Mouse (Mus musculus) spleen, adult 2 months (tissue): ENCODE data around the gene App. TPM values are rescaled to one million over a fixed set of nuclear protein-coding genes. Genes with fewer than 3 reads are reported as not detected.

Experiments
- DNase-seq, 2 experiments: peaks; one replicate each; pipeline versions ENCODE4 v3.0.0 to v3.0.0-alpha.2; 2012 to 2021; ENCODE audit warnings: low spot score in 2 of 2, low read depth in 1 of 2
- H3K27ac ChIP-seq: fragments of 200-500 bp; 2 replicates; pipeline ENCODE4 v1.5.1; 2012; ENCODE audit warnings: low read length, inconsistent platforms; ENCODE audit not compliant: insufficient read depth
- H3K27me3 ChIP-seq: fragments of 200-500 bp; 2 replicates; pipeline ENCODE4 v1.6.1; 2012; ENCODE audit warnings: mild to moderate bottlenecking, moderate library complexity, low read length, inconsistent platforms; ENCODE audit not compliant: control insufficient read depth, insufficient read depth
- H3K36me3 ChIP-seq: fragments of 200-500 bp; 2 replicates; pipeline ENCODE4 v1.6.1; 2012; ENCODE audit warnings: mild to moderate bottlenecking, low read length, inconsistent platforms; ENCODE audit not compliant: control insufficient read depth, insufficient read depth
- H3K4me1 ChIP-seq: fragments of 200-500 bp; 2 replicates; pipeline ENCODE4 v1.6.1; 2011; ENCODE audit warnings: inconsistent platforms; ENCODE audit not compliant: control insufficient read depth, insufficient read depth, insufficient read length
- H3K4me3 ChIP-seq: fragments of 200-500 bp; 2 replicates; pipeline ENCODE4 v1.5.1; 2011; ENCODE audit warnings: mild to moderate bottlenecking, inconsistent platforms; ENCODE audit not compliant: insufficient read depth, insufficient read length; ENCODE audit errors: extremely low read depth
- CTCF ChIP-seq: fragments of 200-500 bp; IDR thresholded peaks from 2 replicates; pipeline ENCODE4 v1.5.1; 2011; ENCODE audit warnings: mild to moderate bottlenecking, inconsistent platforms; ENCODE audit not compliant: insufficient read depth, insufficient read length, insufficient replicate concordance; ENCODE audit errors: extremely low read depth
- POLR2A ChIP-seq: fragments of 200-500 bp; IDR thresholded peaks from 2 replicates; pipeline ENCODE4 v1.6.1; 2011; ENCODE audit warnings: low read depth, low read length, inconsistent platforms
- WGBS: fragments of 180-500 bp; shearing (Covaris S2); methylation state at CpG from one replicate; pipeline ENCODE4 v1.1.7; 2018; 5-methylcytosine and 5-hydroxymethylcytosine counted together
- polyA plus RNA-seq: library from polyadenylated mRNA; depleted of rRNA; stranded (reverse); fragments of >200 nt; gene quantifications from 2 replicates; pipeline ENCODE4 v1.2.3, GENCODE M21; 2012

Gene App
- polyA plus RNA-seq, 1 experiment: 80.0 TPM

- Histone ChIP-seq H3K27ac (no peak overlapping the region), H3K4me1 (no peaks in the 10 kb centered on the region), H3K4me3 (no peak overlapping the region), H3K36me3 (no peaks in the 10 kb centered on the region), H3K27me3 (no peaks in the 10 kb centered on the region)
- TF ChIP-seq CTCF (no peak), POLR2A (no peak)
- WGBS: 92% methylated on average over 9 of the region's 9 CpGs
- no peak for DNase-seq
These were observed 209.6 kb downstream of the App start for GRCm38 (mm10) chr16:84963960-84964359.

GRCm38 (mm10) chr16:84963527-84963926, 210.0 kb downstream of the App start:
- H3K27me3 ChIP-seq: no peaks in the 10 kb centered on the region
- no peaks in the 10 kb centered on the region for H3K4me1 ChIP-seq
- no peak overlapping the region for H3K27ac ChIP-seq
- no peaks in the 10 kb centered on the region for H3K36me3 ChIP-seq
- no peak for DNase-seq
- H3K4me3 ChIP-seq: no peak overlapping the region
- 94% methylated on average over 12 of the region's 12 CpGs for WGBS
- TF ChIP-seq POLR2A (no peak), CTCF (no peak)

- Histone ChIP-seq H3K27ac (no peak overlapping the region), H3K4me1 (no peaks in the 10 kb centered on the region), H3K27me3 (no peaks in the 10 kb centered on the region), H3K36me3 (no peaks in the 10 kb centered on the region), H3K4me3 (no peak overlapping the region)
- no peak for DNase-seq
- WGBS: 83% methylated on average over 6 of the region's 6 CpGs
- no peak for TF ChIP-seq CTCF
- no peak for TF ChIP-seq POLR2A
These were observed 216.3 kb downstream of the App start for GRCm38 (mm10) chr16:84957253-84957652.

GRCm38 (mm10) chr16:84956690-84957089, 216.9 kb downstream of the App start:
- no peaks in the 10 kb centered on the region for H3K27me3 ChIP-seq
- 86% methylated on average over 2 of the region's 2 CpGs for WGBS
- H3K4me1 ChIP-seq: no peaks in the 10 kb centered on the region
- no peak overlapping the region for H3K4me3 ChIP-seq
- DNase-seq: no peak
- TF ChIP-seq POLR2A (no peak), CTCF (no peak)
- H3K27ac ChIP-seq: no peak overlapping the region
- H3K36me3 ChIP-seq: no peaks in the 10 kb centered on the region

GRCm38 (mm10) chr16:84955840-84956239, 217.7 kb downstream of the App start:
- Histone ChIP-seq H3K27me3 (no peaks in the 10 kb centered on the region), H3K27ac (no peak overlapping the region), H3K36me3 (no peaks in the 10 kb centered on the region), H3K4me3 (no peak overlapping the region), H3K4me1 (no peaks in the 10 kb centered on the region)
- no peak for DNase-seq
- TF ChIP-seq CTCF (no peak), POLR2A (no peak)
- 68% methylated on average over 1 of the region's 1 CpGs for WGBS

- DNase-seq: peak; percentile 23 to 73
- whole genome bisulfite sequencing: 40% methylated on average over 26 of the region's 26 CpGs
- no peaks in the 10 kb centered on the region for H3K4me1 ChIP-seq
- no peak overlapping the region for H3K27ac ChIP-seq
- H3K27me3 ChIP-seq: no peaks in the 10 kb centered on the region
- TF ChIP-seq POLR2A (no peak), CTCF (peak; percentile 84; the same call in 1 of the 2 replicates)
- no peak overlapping the region for H3K4me3 ChIP-seq
- no peaks in the 10 kb centered on the region for H3K36me3 ChIP-seq
These were observed 218.2 kb downstream of the App start for GRCm38 (mm10) chr16:84955204-84955839.

GRCm38 (mm10) chr16:84931024-84931423, 242.5 kb downstream of the App start:
- WGBS: 84% methylated on average over 3 of the region's 3 CpGs
- Histone ChIP-seq H3K36me3 (no peaks in the 10 kb centered on the region), H3K4me1 (no peaks in the 10 kb centered on the region), H3K27me3 (no peaks in the 10 kb centered on the region), H3K27ac (no peak overlapping the region), H3K4me3 (no peak overlapping the region)
- DNase-seq: no peak
- TF ChIP-seq CTCF (no peak), POLR2A (no peak)
